9 mouse cellular contexts compared by ENCODE assay signal in genomic region chr4:111414399-111414798, GRCm38 (mm10). TPM values are rescaled to one million over a fixed set of nuclear protein-coding genes. Genes with fewer than 3 reads are reported as not detected.
DNase-seq lines count a peak whose midpoint lies in the region; ATAC-seq and TF ChIP-seq lines count a peak whose summit lies in the region.
"Had no signal": no experiment of that assay in that cellular context is flagged by ENCODE, and none has a peak within 500 bp of the region (broad histone marks: within the 10 kb centered on the region; RNA-seq: fewer than 3 reads in every experiment).

No protein-coding gene starts in this region.

- no peaks in the 10 kb centered on the region for H3K9me3 ChIP-seq in midbrain, embryonic 13.5 days

- peak overlapping the region; percentile 98 for H3K9ac ChIP-seq in midbrain, embryonic 13.5 days (replicated peaks)

- ATAC-seq in midbrain, embryonic 13.5 days: peak; percentile 57

- H3K27me3 ChIP-seq in kidney, adult 2 months (replicated peaks; ENCODE audit: control insufficient read depth, insufficient read depth, low read length): no peaks in the 10 kb centered on the region
- no peaks in the 10 kb centered on the region for H3K27me3 ChIP-seq in midbrain, embryonic 13.5 days

- peak overlapping the region; percentile 94 for H3K4me2 ChIP-seq in midbrain, embryonic 13.5 days (replicated peaks)

- H3K36me3 ChIP-seq in kidney, adult 2 months (ENCODE audit: control insufficient read depth, insufficient read depth, low read length): no peaks in the 10 kb centered on the region
- H3K36me3 ChIP-seq in midbrain, embryonic 13.5 days: peaks cover 12% of the 10 kb centered on the region

- TF ChIP-seq CTCF in layer of hippocampus, adult 2 months (conservative IDR thresholded peaks at IDR 0.05): no peak
- TF ChIP-seq CTCF in kidney, adult 2 months (conservative IDR thresholded peaks at IDR 0.05; ENCODE audit: insufficient read depth, insufficient read length, low read depth, low read length): no peak

- TF ChIP-seq POLR2A in kidney, adult 2 months (IDR thresholded peaks at IDR 0.05; ENCODE audit: low read depth, low read length): no peak

- no peak for DNase-seq in layer of hippocampus, adult 2 months (ENCODE audit: low spot score in 2 of 2)
- no peak for DNase-seq in layer of hippocampus, adult 9-10 months (ENCODE audit: low spot score)
- DNase-seq in gastrocnemius, postnatal 10 days: peak; percentile 16
- peak; percentile 71 for DNase-seq in kidney, adult 2 months
- no peak for DNase-seq in ovary, postnatal 14 days (ENCODE audit: low spot score)
- no peak for DNase-seq in MN1 (ENCODE audit: low spot score)

- under 1% methylated on average over 6 of the region's 6 CpGs for WGBS in kidney, adult 2 months
- 0% methylated on average over 6 of the region's 6 CpGs for WGBS in midbrain, embryonic 13.5 days

- H3K27ac ChIP-seq in layer of hippocampus, adult 2 months: peak overlapping the region; percentile 81; the same call in 1 of the 2 replicates
- no peak overlapping the region for H3K27ac ChIP-seq in brown adipose tissue, adult 24 weeks (replicated peaks; ENCODE audit: low read depth, low read length)
- H3K27ac ChIP-seq in kidney, adult 2 months (ENCODE audit: insufficient read depth, low read depth, low read length): peak overlapping the region; percentile 87
- peak overlapping the region; percentile 93; the same call in 1 of the 2 replicates for H3K27ac ChIP-seq in midbrain, embryonic 13.5 days

- peak overlapping the region; percentile 67 for H3K4me3 ChIP-seq in layer of hippocampus, adult 2 months
- peak overlapping the region; percentile 80 for H3K4me3 ChIP-seq in brown adipose tissue, adult 24 weeks (ENCODE audit: insufficient read depth, low read depth, low read length)
- peak overlapping the region; percentile 75 for H3K4me3 ChIP-seq in kidney, adult 2 months (ENCODE audit: insufficient read depth, low read depth, low read length)
- H3K4me3 ChIP-seq in midbrain, embryonic 13.5 days (replicated peaks): peak overlapping the region; percentile 83

- H3K4me1 ChIP-seq in brown adipose tissue, adult 24 weeks (ENCODE audit: control insufficient read depth, insufficient read depth, insufficient read length, low read length): peaks cover 4% of the 10 kb centered on the region; the same call in 1 of the 2 replicates
- peaks cover 26% of the 10 kb centered on the region; the same call in 1 of the 2 replicates for H3K4me1 ChIP-seq in kidney, adult 2 months (ENCODE audit: control insufficient read depth, insufficient read depth, low read length)
- peaks cover 43% of the 10 kb centered on the region for H3K4me1 ChIP-seq in midbrain, embryonic 13.5 days (replicated peaks)

RNA-seq across cellular contexts. Expression of gene Bend5, which starts 0.4 kb away (rescaled TPM):
- total RNA-seq in layer of hippocampus, adult 2 months (2021): 10 to 100 TPM; 13.1 to 13.5 TPM
- not detected in 2 replicates for polyA plus RNA-seq in brown adipose tissue, adult 24 weeks (2012; ENCODE audit: insufficient read depth, insufficient read length, missing spikeins)
- 1 to 10 TPM; 3.2 to 3.8 TPM for total RNA-seq in gastrocnemius, postnatal 10 days (2021)
- 24.3 and 34.2 TPM in 2 replicates for polyA plus RNA-seq in kidney, adult 2 months (2012; rRNA removed)
- polyA plus RNA-seq in midbrain, embryonic 13.5 days (2015; fragmentation: Nextera tagmentation; extraction: Ambion mirVana): 71.3 and 71.6 TPM in 2 replicates
- total RNA-seq: MEL had no signal

Comparison
In these comparisons a context has a peak if more than half of its experiments do, and no peak if none do; other contexts are left out.
1. DNase-seq: peak in gastrocnemius, postnatal 10 days (single experiment) and kidney, adult 2 months (single experiment); none in layer of hippocampus, adult 2 months (0 of 2), layer of hippocampus, adult 9-10 months (single experiment), ovary, postnatal 14 days (single experiment) and MN1 (single experiment).
2. RNA of gene Bend5, which starts 0.4 kb away (polyA plus RNA-seq): 71.3 to 71.6 TPM in midbrain, embryonic 13.5 days and 24.3 to 34.2 TPM in kidney, adult 2 months; not detected in brown adipose tissue, adult 24 weeks; every median in the first group is over 10 times any median in the second.
3. Peak in every context shown above with its lines, with median percentiles within 50 percentile points of each other: H3K4me3 ChIP-seq.